Mouse (Mus musculus): Measurements from ENCODE around the gene Jak2.
A peak's percentile ranks its signal among the peaks of the same experiment; 100 is the strongest.

DNA sequence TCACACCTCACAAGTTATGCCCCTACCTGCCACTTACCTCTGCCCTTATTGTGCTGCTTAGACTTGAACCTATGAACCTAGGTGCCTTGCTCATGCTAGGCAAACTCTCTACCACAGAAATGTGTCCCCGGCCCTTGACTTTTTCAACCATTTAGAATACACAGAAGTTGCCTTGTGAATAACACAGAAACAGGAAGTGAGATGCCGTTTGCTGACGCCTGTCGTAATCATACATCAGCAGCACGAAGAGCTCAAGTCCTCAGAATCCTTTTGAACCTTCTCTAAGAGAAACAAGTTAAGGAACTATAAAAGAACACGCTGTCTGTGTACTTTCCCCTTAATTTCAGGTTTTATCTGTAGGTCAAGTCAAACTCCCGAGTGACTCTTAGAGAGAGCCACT lies 41.7 kb upstream of the Jak2 start:
- TF ChIP-seq SIN3A (IDR thresholded peaks at IDR 0.05; ENCODE audit: low read length) (peak; percentile 57), RAD21 (IDR thresholded peaks at IDR 0.05; ENCODE audit: low read depth, low read length) (no peak), EP300 (IDR thresholded peaks at IDR 0.05; ENCODE audit: low read depth in 1 of 2, low read length in 2 of 2) (peak in 1 of 2 experiments; percentile 59; a peak in 1 of 4 replicates), USF1 (IDR thresholded peaks at IDR 0.05; ENCODE audit: low read depth, low read length) (no peak), CTCF (IDR thresholded peaks at IDR 0.05 in 2 of 3, conservative IDR thresholded peaks at IDR 0.05 in 1 of 3; ENCODE audit: control insufficient read depth in 1 of 3, insufficient read depth in 1 of 3, low read depth in 2 of 3, low read length in 3 of 3, poor library complexity in 1 of 3, severe bottlenecking in 1 of 3) (no peak), HCFC1 (IDR thresholded peaks at IDR 0.05; ENCODE audit: low read depth, low read length) (peak; percentile 46; the same call in 1 of the 2 replicates), TAL1 (IDR thresholded peaks at IDR 0.05; ENCODE audit: low read length) (no peak), GATA1 (IDR thresholded peaks at IDR 0.05; ENCODE audit: low read depth, low read length) (0 out of 2 replicates have a peak, but pooled peaks have one; percentile 21), BHLHE40 (IDR thresholded peaks at IDR 0.05; ENCODE audit: borderline replicate concordance, low read depth, low read length) (no peak), MYC (IDR thresholded peaks at IDR 0.05; ENCODE audit: low read depth, low read length) (0 out of 2 replicates have a peak, but pooled peaks have one; percentile 24), POLR2A (IDR thresholded peaks at IDR 0.05; ENCODE audit: control insufficient read depth in 1 of 2, insufficient read depth in 1 of 2, low read depth in 1 of 2, low read length in 2 of 2, poor library complexity in 1 of 2) (peak in 1 of 2 experiments; percentile 48; a peak in 1 of 4 replicates), E2F4 (IDR thresholded peaks at IDR 0.05; ENCODE audit: borderline replicate concordance, low read depth, low read length) (no peak)

Data from MEL (cell line).